Mouse (Mus musculus) lung, embryonic 16.5 days (tissue): ENCODE measurements around the gene Lmf1. TPM values are rescaled to one million over a fixed set of nuclear protein-coding genes. Genes with fewer than 3 reads are reported as not detected.

Source experiments
- ATAC-seq: fragments of 200-750 bp; cut with Nextera tagmentation; 2 replicates; pipeline ENCODE4 v1.8.0; 2017; ENCODE audit warnings: low read depth, mild to moderate bottlenecking, moderate library complexity
- H3K27ac ChIP-seq: fragments of 300-500 bp; sonication (generic); 2 replicates; pipeline ENCODE4 v1.5.1; 2014; ENCODE audit warnings: mild to moderate bottlenecking, control low read depth, low read length
- H3K27me3 ChIP-seq: fragments of 300-500 bp; sonication (generic); 2 replicates; pipeline ENCODE4 v1.6.1; 2014; ENCODE audit warnings: low read depth, low read length, mixed read lengths; ENCODE audit not compliant: control insufficient read depth, insufficient read depth
- H3K36me3 ChIP-seq: fragments of 300-500 bp; sonication (generic); 2 replicates; pipeline ENCODE4 v1.6.1; 2014; ENCODE audit warnings: low read length; ENCODE audit not compliant: control insufficient read depth, insufficient read depth
- H3K4me1 ChIP-seq: fragments of 300-500 bp; sonication (generic); replicated peaks from 2 replicates; pipeline ENCODE4 v1.6.1; 2014; ENCODE audit warnings: low read length, mixed read lengths; ENCODE audit not compliant: control insufficient read depth, insufficient read depth
- H3K4me2 ChIP-seq: fragments of 300-500 bp; sonication (generic); 2 replicates; pipeline ENCODE4 v1.6.1; 2014; ENCODE audit warnings: low read depth, low read length, control low read depth
- H3K4me3 ChIP-seq: fragments of 300-500 bp; sonication (generic); 2 replicates; pipeline ENCODE4 v1.5.1; 2014; ENCODE audit warnings: mild to moderate bottlenecking, low read length, control low read depth
- H3K9ac ChIP-seq: fragments of 300-500 bp; sonication (generic); 2 replicates; pipeline ENCODE4 v1.6.1; 2014; ENCODE audit warnings: low read length, control low read depth
- H3K9me3 ChIP-seq: fragments of 300-500 bp; sonication (generic); 2 replicates; pipeline ENCODE4 v1.6.1; 2016; ENCODE audit warnings: low read length; ENCODE audit not compliant: control insufficient read depth
- WGBS: fragments of 180-500 bp; shearing (Covaris S2); extraction: QIAGEN DNeasy Blood & Tissue Kit; methylation state at CpG from one replicate; pipeline ENCODE4 v1.1.7; 2014; 5-methylcytosine and 5-hydroxymethylcytosine counted together
- polyA plus RNA-seq: library from polyadenylated mRNA; unstranded; fragments of >200 nt; fragmentation: Nextera tagmentation; extraction: Ambion mirVana; gene quantifications from 2 replicates; pipeline ENCODE4 v1.2.1, GENCODE M21; 2015

The Lmf1 gene
- polyA plus RNA-seq, 1 experiment from 2014 or later = 26.9 TPM

GRCm38 (mm10) chr17:25663213-25663835 lies 84.4 kb downstream of the Lmf1 start:
- Histone ChIP-seq H3K4me2 (no peak overlapping the region), H3K4me3 (no peak overlapping the region), H3K27ac (no peak overlapping the region), H3K9me3 (no peaks in the 10 kb centered on the region), H3K9ac (no peak overlapping the region), H3K27me3 (no peaks in the 10 kb centered on the region), H3K4me1 (no peaks in the 10 kb centered on the region), H3K36me3 (no peaks in the 10 kb centered on the region)
- ATAC-seq = peak; percentile 43; the same call in 1 of the 2 replicates
- WGBS = 46% methylated on average over 12 of the region's 12 CpGs

- Histone ChIP-seq H3K27ac (no peak overlapping the region), H3K36me3 (no peaks in the 10 kb centered on the region), H3K4me1 (no peaks in the 10 kb centered on the region), H3K27me3 (no peaks in the 10 kb centered on the region), H3K9me3 (no peaks in the 10 kb centered on the region), H3K9ac (no peak overlapping the region), H3K4me3 (no peak overlapping the region), H3K4me2 (no peak overlapping the region)
- WGBS = 84% methylated on average over 6 of the region's 6 CpGs
- no peak for ATAC-seq
Observed at GRCm38 (mm10) chr17:25665485-25665884, 86.6 kb downstream of the Lmf1 start.

GRCm38 (mm10) chr17:25665891-25666290 lies 87.0 kb downstream of the Lmf1 start:
- Histone ChIP-seq H3K9ac (no peak overlapping the region), H3K4me1 (no peaks in the 10 kb centered on the region), H3K36me3 (no peaks in the 10 kb centered on the region), H3K9me3 (no peaks in the 10 kb centered on the region), H3K27ac (no peak overlapping the region), H3K27me3 (no peaks in the 10 kb centered on the region), H3K4me3 (no peak overlapping the region), H3K4me2 (no peak overlapping the region)
- 61% methylated on average over 8 of the region's 8 CpGs for whole genome bisulfite sequencing
- ATAC-seq = no peak

- H3K4me3 ChIP-seq = no peak overlapping the region
- no peak overlapping the region for H3K4me2 ChIP-seq
- H3K27ac ChIP-seq = no peak overlapping the region
- H3K9ac ChIP-seq = no peak overlapping the region
- no peak for ATAC-seq
- no peaks in the 10 kb centered on the region for H3K36me3 ChIP-seq
- 72% methylated on average over 7 of the region's 7 CpGs for WGBS
- no peaks in the 10 kb centered on the region for H3K27me3 ChIP-seq
- no peaks in the 10 kb centered on the region for H3K4me1 ChIP-seq
- no peaks in the 10 kb centered on the region for H3K9me3 ChIP-seq
Observed at GRCm38 (mm10) chr17:25668481-25669055, 89.7 kb downstream of the Lmf1 start.

- Histone ChIP-seq H3K9ac (no peak overlapping the region), H3K36me3 (no peaks in the 10 kb centered on the region), H3K9me3 (no peaks in the 10 kb centered on the region), H3K27ac (no peak overlapping the region), H3K27me3 (no peaks in the 10 kb centered on the region), H3K4me3 (no peak overlapping the region), H3K4me1 (no peaks in the 10 kb centered on the region), H3K4me2 (no peak overlapping the region)
- no peak for ATAC-seq
Observed at GRCm38 (mm10) chr17:25672982-25673381, 94.1 kb downstream of the Lmf1 start.

GRCm38 (mm10) chr17:25677969-25678368 lies 99.1 kb downstream of the Lmf1 start:
- no peak overlapping the region for H3K27ac ChIP-seq
- H3K9me3 ChIP-seq = no peaks in the 10 kb centered on the region
- H3K27me3 ChIP-seq = no peaks in the 10 kb centered on the region
- no peak overlapping the region for H3K9ac ChIP-seq
- no peak overlapping the region for H3K4me3 ChIP-seq
- H3K36me3 ChIP-seq = no peaks in the 10 kb centered on the region
- ATAC-seq = no peak
- WGBS = 66% methylated on average over 6 of the region's 6 CpGs
- H3K4me1 ChIP-seq = no peaks in the 10 kb centered on the region
- H3K4me2 ChIP-seq = no peak overlapping the region

GRCm38 (mm10) chr17:25679818-25680217 lies 100.9 kb downstream of the Lmf1 start:
- 19% methylated on average over 5 of the region's 5 CpGs for WGBS
- Histone ChIP-seq H3K27ac (no peak overlapping the region), H3K4me1 (no peaks in the 10 kb centered on the region), H3K4me3 (no peak overlapping the region), H3K27me3 (no peaks in the 10 kb centered on the region), H3K4me2 (no peak overlapping the region), H3K9me3 (no peaks in the 10 kb centered on the region), H3K36me3 (no peaks in the 10 kb centered on the region), H3K9ac (no peak overlapping the region)
- ATAC-seq = no peak

GRCm38 (mm10) chr17:25681636-25682035 lies 102.8 kb downstream of the Lmf1 start:
- no peak overlapping the region for H3K4me2 ChIP-seq
- no peak overlapping the region for H3K9ac ChIP-seq
- no peak overlapping the region for H3K4me3 ChIP-seq
- H3K27me3 ChIP-seq = no peaks in the 10 kb centered on the region
- H3K9me3 ChIP-seq = no peaks in the 10 kb centered on the region
- no peaks in the 10 kb centered on the region for H3K36me3 ChIP-seq
- no peak for ATAC-seq
- no peaks in the 10 kb centered on the region for H3K4me1 ChIP-seq
- WGBS = 78% methylated on average over 4 of the region's 4 CpGs
- no peak overlapping the region for H3K27ac ChIP-seq

GRCm38 (mm10) chr17:25686323-25686722 lies 107.4 kb downstream of the Lmf1 start:
- H3K9me3 ChIP-seq = no peaks in the 10 kb centered on the region
- H3K4me3 ChIP-seq = no peak overlapping the region
- WGBS = 42% methylated on average over 7 of the region's 7 CpGs
- no peak overlapping the region for H3K4me2 ChIP-seq
- no peak overlapping the region for H3K27ac ChIP-seq
- no peak for ATAC-seq
- no peak overlapping the region for H3K9ac ChIP-seq
- H3K27me3 ChIP-seq = no peaks in the 10 kb centered on the region
- no peaks in the 10 kb centered on the region for H3K4me1 ChIP-seq
- no peaks in the 10 kb centered on the region for H3K36me3 ChIP-seq
